In genomic region chr2:57181350-57181691, GRCm38 (mm10) we compare ENCODE assay signal across 8 mouse cellular contexts. TPM values are rescaled to one million over a fixed set of nuclear protein-coding genes. Genes with fewer than 3 reads are reported as not detected.
DNase-seq lines count a peak whose midpoint lies in the region; ATAC-seq and TF ChIP-seq lines count a peak whose summit lies in the region.

No protein-coding gene starts in this region.

- no peak overlapping the region; the same call in 1 of the 2 replicates for H3K27ac ChIP-seq in kidney, embryonic 14.5 days (ENCODE audit: low read depth, low read length)
- no peak overlapping the region for H3K27ac ChIP-seq in cortical plate, adult 2 months (ENCODE audit: insufficient read depth, low read length)
- peak overlapping the region; percentile 92 for H3K27ac ChIP-seq in midbrain, embryonic 15.5 days

- TF ChIP-seq POLR2A in cortical plate, adult 2 months (IDR thresholded peaks at IDR 0.05; ENCODE audit: extremely low read depth, insufficient read depth, low read length): no peak

- ATAC-seq in kidney, embryonic 14.5 days (ENCODE audit: low FRiP score, low TSS enrichment): no peak
- ATAC-seq in inflammation-experienced regulatory T-cells, adult 6 months: peak; percentile 52
- no peak for ATAC-seq in midbrain, embryonic 15.5 days (replicated peaks)

- no peaks in the 10 kb centered on the region for H3K9me3 ChIP-seq in kidney, embryonic 14.5 days (ENCODE audit: control insufficient read depth, low read length)
- no peaks in the 10 kb centered on the region for H3K9me3 ChIP-seq in midbrain, embryonic 15.5 days

- intact Hi-C loops in gastrocnemius, postnatal 36 days (cut with DNase I): loop anchor here (5.0 kb wide), 1 partner anchor 59 kb away; the partner anchor contains the start of gene Nr4a2

- peak overlapping the region; percentile 44 for H3K4me2 ChIP-seq in kidney, embryonic 14.5 days (replicated peaks; ENCODE audit: low read depth, low read length)
- H3K4me2 ChIP-seq in midbrain, embryonic 15.5 days: peak overlapping the region; percentile 48

- peak overlapping the region; percentile 65 for H3K4me3 ChIP-seq in kidney, embryonic 14.5 days (ENCODE audit: low read length)
- H3K4me3 ChIP-seq in cortical plate, adult 2 months (ENCODE audit: insufficient read depth, low read length): peak overlapping the region; percentile 52
- peak overlapping the region; percentile 65 for H3K4me3 ChIP-seq in midbrain, embryonic 15.5 days

- peaks cover 3% of the 10 kb centered on the region; the same call in 1 of the 2 replicates for H3K4me1 ChIP-seq in kidney, embryonic 14.5 days (ENCODE audit: control insufficient read depth, insufficient read depth, low read length)
- H3K4me1 ChIP-seq in cortical plate, adult 2 months (ENCODE audit: control insufficient read depth, insufficient read depth, low read length): no peaks in the 10 kb centered on the region; the same call in 1 of the 2 replicates
- peaks cover 9% of the 10 kb centered on the region for H3K4me1 ChIP-seq in midbrain, embryonic 15.5 days

- TF ChIP-seq CTCF in cortical plate, adult 2 months (IDR thresholded peaks at IDR 0.05; ENCODE audit: extremely low read depth, insufficient read depth, low read length): no peak

- 11% methylated on average over 4 of the region's 4 CpGs for WGBS in kidney, embryonic 14.5 days
- 12% methylated on average over 4 of the region's 4 CpGs for WGBS in midbrain, embryonic 15.5 days

- peak overlapping the region; percentile 61; the same call in 1 of the 2 replicates for H3K9ac ChIP-seq in kidney, embryonic 14.5 days (ENCODE audit: low read depth, low read length)
- peak overlapping the region; percentile 69 for H3K9ac ChIP-seq in midbrain, embryonic 15.5 days

- H3K27me3 ChIP-seq in kidney, embryonic 14.5 days (ENCODE audit: control insufficient read depth, insufficient read depth, low read length): no peaks in the 10 kb centered on the region
- H3K27me3 ChIP-seq in midbrain, embryonic 15.5 days (replicated peaks): no peaks in the 10 kb centered on the region

- H3K36me3 ChIP-seq in kidney, embryonic 14.5 days (ENCODE audit: control insufficient read depth, insufficient read depth, low read length): no peaks in the 10 kb centered on the region
- H3K36me3 ChIP-seq in midbrain, embryonic 15.5 days (replicated peaks): no peaks in the 10 kb centered on the region

- no peak for DNase-seq in kidney, adult 8-10 months
- no peak for DNase-seq in adrenal gland, postnatal 25 days
- DNase-seq in gastrocnemius, postnatal 36 days: no peak
- DNase-seq in thymus, postnatal 36 days: no peak

RNA-seq across cellular contexts. Expression of gene Gpd2, which starts 56.1 kb away (rescaled TPM):
- 12.0 and 19.7 TPM in 2 replicates for polyA plus RNA-seq in kidney, embryonic 14.5 days (2014; fragmentation: Nextera tagmentation; extraction: Ambion mirVana)
- 44.1 and 47.8 TPM in 2 replicates for polyA plus RNA-seq in cortical plate, adult 2 months (2012; rRNA removed)
- 10 to 100 TPM; 13.9 to 21.8 (median 15.2) TPM for polyA plus RNA-seq in inflammation-experienced regulatory T-cells, adult 6 months (2017; shearing (Covaris generic))
- polyA plus RNA-seq in midbrain, embryonic 15.5 days (2015; fragmentation: Nextera tagmentation; extraction: Ambion mirVana): 19.5 and 20.5 TPM in 2 replicates
- 72.0 and 94.8 TPM in 2 replicates for total RNA-seq in adrenal gland, postnatal 25 days (2021)
- total RNA-seq in gastrocnemius, postnatal 36 days (2021): 100 to 1,000 TPM; 206 to 234 TPM

RNA-seq across cellular contexts. Expression of gene Nr4a2, which starts 57.5 kb away (rescaled TPM):
- polyA plus RNA-seq in kidney, embryonic 14.5 days (2014; fragmentation: Nextera tagmentation; extraction: Ambion mirVana): 3.3 and 5.4 TPM in 2 replicates
- 11.0 and 21.5 TPM in 2 replicates for polyA plus RNA-seq in cortical plate, adult 2 months (2012; rRNA removed)
- polyA plus RNA-seq in inflammation-experienced regulatory T-cells, adult 6 months (2017; shearing (Covaris generic)): 10 to 100 TPM in 1 of 3 experiments, 1 to 10 TPM in 2; 2.2 to 14.5 (median 3.7) TPM
- 40.1 and 40.4 TPM in 2 replicates for polyA plus RNA-seq in midbrain, embryonic 15.5 days (2015; fragmentation: Nextera tagmentation; extraction: Ambion mirVana)
- 6.8 and 9.9 TPM in 2 replicates for total RNA-seq in adrenal gland, postnatal 25 days (2021)
- 1 to 10 TPM; 1.1 to 1.5 TPM for total RNA-seq in gastrocnemius, postnatal 36 days (2021)
